ENCODE assay signal across 21 mouse cellular contexts in genomic region chr10:119490831-119491230, GRCm38 (mm10). TPM values are rescaled to one million over a fixed set of nuclear protein-coding genes. Genes with fewer than 3 reads are reported as not detected.
"Had no signal": no experiment of that assay in that cellular context is flagged by ENCODE, and none has a peak within 500 bp of the region (broad histone marks: within the 10 kb centered on the region; RNA-seq: fewer than 3 reads in every experiment).

No protein-coding gene starts in this region.

- H3K27me3 ChIP-seq: midbrain, embryonic 12.5 days; neural tube, embryonic 13.5 days; neural tube, embryonic 15.5 days had no signal

- H3K27ac ChIP-seq: liver, embryonic 14.5 days; midbrain, embryonic 12.5 days; neural tube, embryonic 13.5 days; neural tube, embryonic 15.5 days had no signal

- H3K4me3 ChIP-seq: midbrain, embryonic 12.5 days; myocyte; neural tube, embryonic 13.5 days; neural tube, embryonic 15.5 days had no signal

- H3K9me3 ChIP-seq: midbrain, embryonic 12.5 days; neural tube, embryonic 13.5 days; neural tube, embryonic 15.5 days had no signal

- H3K4me2 ChIP-seq: lung, embryonic 14.5 days; midbrain, embryonic 12.5 days; neural tube, embryonic 13.5 days; neural tube, embryonic 15.5 days had no signal

- H3K9ac ChIP-seq: liver, embryonic 14.5 days; lung, embryonic 14.5 days; midbrain, embryonic 12.5 days; neural tube, embryonic 13.5 days; neural tube, embryonic 15.5 days had no signal

- DNase-seq: lung, adult 18-20 months; lung, embryonic 14.5 days; lung, postnatal 10 days; lung, postnatal 4 days; midbrain, embryonic 14.5 days; retina, postnatal 1 day; right cerebral cortex, adult 18-20 months; right cerebral cortex, postnatal 25 days; right cerebral cortex, postnatal 4 days; spleen, adult 18-20 months; thymus, adult 2 months; thymus, postnatal 25 days; thymus, postnatal 4 days had no signal

- H3K4me1 ChIP-seq: midbrain, embryonic 12.5 days; neural tube, embryonic 13.5 days; neural tube, embryonic 15.5 days had no signal

- H3K36me3 ChIP-seq: neural tube, embryonic 13.5 days; neural tube, embryonic 15.5 days had no signal

- ATAC-seq: midbrain, embryonic 16.5 days had no signal

RNA-seq across cellular contexts. Expression of gene Grip1, which starts 37.2 kb away (rescaled TPM):
- total RNA-seq: megakaryocyte, adult 5-6 weeks; megakaryocyte-erythroid progenitor cell, adult 5-6 weeks had no signal
